Mouse (Mus musculus): ENCODE results near the gene Amhr2. TPM values are rescaled to one million over a fixed set of nuclear protein-coding genes. Genes with fewer than 3 reads are reported as not detected.

Amhr2 gene
- polyA plus RNA-seq, 1 experiment from 2014 or later, result 0.38 TPM

- peak; percentile 82 for ATAC-seq (ENCODE audit: insufficient number of reproducible peaks, low FRiP score)
- peaks cover 17% of the 10 kb centered on the region; the same call in 1 of the 2 replicates for H3K36me3 ChIP-seq
- H3K27me3 ChIP-seq (replicated peaks), result no peaks in the 10 kb centered on the region
- H3K27ac ChIP-seq (ENCODE audit: poor library complexity, severe bottlenecking), result peak within 1 kb of the TSS; percentile 52
- peak within 1 kb of the TSS; percentile 66 for H3K4me2 ChIP-seq
- no peaks in the 10 kb centered on the region for H3K9me3 ChIP-seq (replicated peaks)
- peak within 1 kb of the TSS; percentile 67 for H3K9ac ChIP-seq
- peaks cover 19% of the 10 kb centered on the region for H3K4me1 ChIP-seq (replicated peaks)
- under 1% methylated on average over 19 of the region's 19 CpGs for WGBS
- H3K4me3 ChIP-seq, result peak within 1 kb of the TSS; percentile 56
Observed at GRCm38 (mm10) chr15:102458904-102459317, 13.7 kb downstream of the Amhr2 start, which contains the start of gene Prr13. Prr13 (plus strand) TSS chr15:102459028.

DNA sequence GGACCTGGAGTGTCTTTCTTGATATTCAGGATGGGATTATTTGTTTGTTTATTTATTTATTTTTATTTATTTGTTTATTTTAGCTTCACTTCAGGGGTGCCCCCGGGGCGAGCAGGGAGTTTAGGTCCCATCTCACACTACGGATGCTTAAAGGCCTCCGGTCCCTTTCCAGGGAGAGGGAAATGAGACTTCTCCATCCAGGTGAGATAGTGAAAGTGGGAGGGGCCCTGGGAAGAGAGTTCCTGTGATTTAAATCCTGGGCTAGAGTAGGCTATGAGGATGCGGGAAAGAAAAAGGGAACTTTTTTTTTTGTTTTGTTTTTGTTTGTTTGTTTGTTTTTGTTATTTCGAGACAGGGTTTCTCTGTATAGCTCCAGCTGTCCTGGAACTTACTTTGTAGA, 14.2 kb downstream of the Amhr2 start:
- WGBS, result 27% methylated on average over 6 of the region's 6 CpGs
- peak overlapping the region; percentile 67 for H3K9ac ChIP-seq

DNA sequence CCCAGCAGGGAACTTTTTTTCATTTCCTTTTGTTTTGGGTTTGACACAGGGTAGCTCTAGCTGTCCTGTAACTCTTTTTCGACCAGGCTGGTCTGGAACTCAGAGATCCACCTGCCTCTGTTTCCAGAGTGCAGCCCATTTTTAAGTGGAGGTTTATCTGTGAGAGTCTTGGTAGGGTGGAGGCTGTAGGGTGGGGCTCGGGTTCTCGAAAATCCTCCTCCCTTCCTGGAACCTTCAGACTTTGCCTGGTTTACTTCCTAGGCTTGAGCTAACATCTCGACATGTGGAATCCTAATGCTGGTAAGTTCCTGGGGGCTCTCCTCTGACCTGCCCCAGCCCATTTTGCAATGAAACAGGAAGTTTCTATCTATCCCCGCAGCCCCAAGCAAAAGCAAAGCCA, 14.7 kb downstream of the Amhr2 start:
- peaks cover 19% of the 10 kb centered on the region for H3K4me1 ChIP-seq (replicated peaks)
- H3K27me3 ChIP-seq (replicated peaks), result no peaks in the 10 kb centered on the region
- H3K9ac ChIP-seq, result 0 out of 2 replicates have a peak overlapping the region, but pooled peaks have one; percentile 5
- H3K36me3 ChIP-seq, result peaks cover 17% of the 10 kb centered on the region; the same call in 1 of the 2 replicates
- peak overlapping the region; percentile 56 for H3K4me3 ChIP-seq
- H3K9me3 ChIP-seq (replicated peaks), result no peaks in the 10 kb centered on the region
- H3K4me2 ChIP-seq, result peak overlapping the region; percentile 66
- 46% methylated on average over 5 of the region's 5 CpGs for WGBS
- peak; percentile 65 for ATAC-seq (ENCODE audit: insufficient number of reproducible peaks, low FRiP score)
- peak overlapping the region; percentile 64 for H3K27ac ChIP-seq (ENCODE audit: poor library complexity, severe bottlenecking)

More for the DNA sequence above, 14.2 kb downstream of the Amhr2 start:
- ATAC-seq (ENCODE audit: insufficient number of reproducible peaks, low FRiP score), result no peak
- no peaks in the 10 kb centered on the region for H3K9me3 ChIP-seq (replicated peaks)
- H3K27ac ChIP-seq (ENCODE audit: poor library complexity, severe bottlenecking), result peak overlapping the region; percentile 52
- no peaks in the 10 kb centered on the region for H3K27me3 ChIP-seq (replicated peaks)
- H3K36me3 ChIP-seq, result peaks cover 17% of the 10 kb centered on the region; the same call in 1 of the 2 replicates
- peak overlapping the region; percentile 66 for H3K4me2 ChIP-seq
- H3K4me1 ChIP-seq (replicated peaks), result peaks cover 19% of the 10 kb centered on the region
- H3K4me3 ChIP-seq, result peak overlapping the region; percentile 56

DNA sequence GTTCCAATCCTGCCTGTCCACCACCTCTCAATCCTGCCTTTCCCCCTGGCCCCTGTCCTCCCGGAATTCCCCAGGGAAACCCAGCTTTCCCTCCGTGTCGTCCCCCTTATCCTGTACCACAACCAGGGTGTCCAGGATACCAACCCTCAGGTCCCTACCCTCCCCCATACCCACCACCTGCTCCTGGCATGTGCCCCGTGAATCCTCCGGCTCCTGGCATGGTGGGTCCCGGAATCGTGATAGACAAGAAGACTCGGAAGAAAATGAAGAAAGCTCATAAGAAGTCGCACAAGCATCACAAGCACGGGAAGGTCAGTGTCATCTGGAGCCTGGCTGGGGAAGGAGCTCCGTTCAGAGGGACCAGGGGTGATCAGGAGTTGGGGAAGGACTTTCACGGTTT, 15.2 kb downstream of the Amhr2 start:
- Histone ChIP-seq H3K9ac (peak overlapping the region; percentile 5; the same call in 1 of the 2 replicates), H3K4me3 (peak overlapping the region; percentile 56), H3K36me3 (peaks cover 17% of the 10 kb centered on the region; the same call in 1 of the 2 replicates), H3K4me1 (replicated peaks) (peaks cover 19% of the 10 kb centered on the region), H3K4me2 (peak overlapping the region; percentile 66), H3K9me3 (replicated peaks) (no peaks in the 10 kb centered on the region), H3K27ac (ENCODE audit: poor library complexity, severe bottlenecking) (peak overlapping the region; percentile 64), H3K27me3 (replicated peaks) (no peaks in the 10 kb centered on the region)
- no peak for ATAC-seq (ENCODE audit: insufficient number of reproducible peaks, low FRiP score)
- 70% methylated on average over 12 of the region's 12 CpGs for whole genome bisulfite sequencing

DNA sequence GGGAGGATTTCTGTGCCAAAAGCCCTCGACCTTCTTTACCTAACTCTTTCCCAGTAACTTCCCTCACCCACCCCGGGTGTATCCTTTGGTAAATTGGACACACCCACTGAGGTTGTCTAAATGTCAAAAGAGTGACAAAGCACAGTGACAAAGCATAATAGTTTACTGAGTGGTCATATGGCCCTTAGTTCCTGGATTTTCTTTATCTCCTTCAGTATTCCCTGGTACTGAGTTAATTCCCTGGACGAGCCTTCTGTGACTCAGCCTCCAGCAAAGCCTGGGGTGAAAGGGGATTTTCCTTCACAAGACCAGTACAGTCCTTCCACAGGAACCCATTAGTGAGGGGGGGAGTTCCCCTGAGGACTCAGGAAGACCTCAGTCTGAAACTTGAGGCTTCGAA, 15.8 kb downstream of the Amhr2 start:
- WGBS, result 51% methylated on average over 4 of the region's 4 CpGs
- H3K36me3 ChIP-seq, result peaks cover 17% of the 10 kb centered on the region; the same call in 1 of the 2 replicates
- H3K27me3 ChIP-seq (replicated peaks), result no peaks in the 10 kb centered on the region
- 0 out of 2 replicates have a peak overlapping the region, but pooled peaks have one; percentile 5 for H3K9ac ChIP-seq
- peak overlapping the region; percentile 56 for H3K4me3 ChIP-seq
- H3K27ac ChIP-seq (ENCODE audit: poor library complexity, severe bottlenecking), result peak overlapping the region; percentile 64; the same call in 1 of the 2 replicates
- H3K9me3 ChIP-seq (replicated peaks), result no peaks in the 10 kb centered on the region
- H3K4me2 ChIP-seq, result peak overlapping the region; percentile 66
- ATAC-seq (ENCODE audit: insufficient number of reproducible peaks, low FRiP score), result peak; percentile 58; the same call in 1 of the 2 replicates
- peaks cover 19% of the 10 kb centered on the region for H3K4me1 ChIP-seq (replicated peaks)

- ATAC-seq (ENCODE audit: insufficient number of reproducible peaks, low FRiP score), result no peak
- no peaks in the 10 kb centered on the region for H3K9me3 ChIP-seq (replicated peaks)
- H3K27ac ChIP-seq (ENCODE audit: poor library complexity, severe bottlenecking), result peak overlapping the region; percentile 64; the same call in 1 of the 2 replicates
- H3K4me2 ChIP-seq, result peak overlapping the region; percentile 66
- H3K36me3 ChIP-seq, result peaks cover 17% of the 10 kb centered on the region; the same call in 1 of the 2 replicates
- H3K4me3 ChIP-seq, result peak overlapping the region; percentile 56; the same call in 1 of the 2 replicates
- 82% methylated on average over 9 of the region's 9 CpGs for WGBS
- H3K9ac ChIP-seq, result no peak overlapping the region
- H3K27me3 ChIP-seq (replicated peaks), result no peaks in the 10 kb centered on the region
- H3K4me1 ChIP-seq (replicated peaks), result peaks cover 19% of the 10 kb centered on the region
Observed at GRCm38 (mm10) chr15:102461430-102462075, 16.4 kb downstream of the Amhr2 start.

DNA sequence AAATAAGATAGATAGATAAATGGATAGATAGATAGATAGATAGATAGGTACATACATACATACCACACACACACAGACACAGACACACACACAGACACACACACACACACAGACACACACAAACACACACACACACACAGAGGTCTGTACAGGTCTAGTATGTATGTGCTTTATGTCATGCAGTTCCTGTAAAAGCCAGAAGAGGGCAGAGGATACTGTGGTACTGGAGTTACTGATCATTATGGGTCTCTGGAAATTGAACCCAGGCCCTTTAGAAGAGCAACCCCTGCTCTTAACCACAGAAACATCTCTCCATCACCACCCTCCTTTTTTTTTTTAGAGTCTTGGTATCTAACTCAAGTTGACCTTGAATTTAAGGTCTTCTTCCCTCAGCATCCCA, 18.5 kb downstream of the Amhr2 start:
- Histone ChIP-seq H3K9ac (no peak overlapping the region), H3K4me3 (no peak overlapping the region), H3K4me2 (no peak overlapping the region), H3K9me3 (replicated peaks) (no peaks in the 10 kb centered on the region), H3K36me3 (peaks cover 17% of the 10 kb centered on the region; the same call in 1 of the 2 replicates), H3K27ac (ENCODE audit: poor library complexity, severe bottlenecking) (no peak overlapping the region), H3K27me3 (replicated peaks) (no peaks in the 10 kb centered on the region), H3K4me1 (replicated peaks) (peaks cover 19% of the 10 kb centered on the region)
- no peak for ATAC-seq (ENCODE audit: insufficient number of reproducible peaks, low FRiP score)

- H3K9ac ChIP-seq, result no peak overlapping the region
- no peaks in the 10 kb centered on the region for H3K9me3 ChIP-seq (replicated peaks)
- WGBS, result 90% methylated on average over 9 of the region's 9 CpGs
- no peak overlapping the region for H3K27ac ChIP-seq (ENCODE audit: poor library complexity, severe bottlenecking)
- peaks cover 6% of the 10 kb centered on the region; the same call in 1 of the 2 replicates for H3K4me1 ChIP-seq (replicated peaks)
- ATAC-seq (ENCODE audit: insufficient number of reproducible peaks, low FRiP score), result no peak
- H3K4me2 ChIP-seq, result no peak overlapping the region
- H3K36me3 ChIP-seq, result peaks cover 4% of the 10 kb centered on the region; the same call in 1 of the 2 replicates
- no peak overlapping the region for H3K4me3 ChIP-seq
- no peaks in the 10 kb centered on the region for H3K27me3 ChIP-seq (replicated peaks)
Observed at GRCm38 (mm10) chr15:102468675-102469370, 23.7 kb downstream of the Amhr2 start.

DNA sequence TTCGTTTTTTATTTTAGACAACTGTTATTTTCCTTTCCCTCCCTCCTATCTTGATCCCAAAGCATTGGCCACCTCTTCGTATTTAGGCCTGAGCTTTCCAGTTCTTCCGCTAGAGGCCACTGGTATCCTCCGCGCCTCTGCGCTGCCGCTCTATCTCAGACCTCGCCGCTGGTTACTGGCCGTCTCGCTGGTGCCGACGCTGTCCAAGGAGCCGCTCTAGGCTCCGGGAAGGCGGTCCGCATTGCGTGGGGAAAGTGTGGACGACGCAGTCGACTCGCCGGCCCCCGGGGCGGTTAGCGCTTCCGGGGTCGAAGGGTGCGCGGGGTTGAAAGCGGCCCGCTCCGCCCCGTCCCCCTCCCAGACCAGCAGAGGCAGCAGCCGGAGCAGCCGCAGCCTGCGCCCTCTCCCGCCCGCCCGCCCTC, 25.0 kb downstream of the Amhr2 start, which contains the start of gene Pcbp2:
TSS of gene Pcbp2 (plus strand) at position 357 of the 422 bp plus-strand sequence.
- Histone ChIP-seq H3K27me3 (replicated peaks) (no peaks in the 10 kb centered on the region), H3K4me2 (peak within 1 kb of the TSS; percentile 62), H3K9me3 (replicated peaks) (no peaks in the 10 kb centered on the region), H3K9ac (peak within 1 kb of the TSS; percentile 98), H3K4me3 (peak within 1 kb of the TSS; percentile 81), H3K36me3 (peaks cover 16% of the 10 kb centered on the region), H3K27ac (ENCODE audit: poor library complexity, severe bottlenecking) (peak within 1 kb of the TSS; percentile 99), H3K4me1 (replicated peaks) (peaks cover 6% of the 10 kb centered on the region; the same call in 1 of the 2 replicates)
- ATAC-seq (ENCODE audit: insufficient number of reproducible peaks, low FRiP score), result peak; percentile 98
- WGBS, result under 1% methylated on average over 35 of the region's 40 CpGs

- H3K4me3 ChIP-seq, result peak overlapping the region; percentile 81
- H3K27me3 ChIP-seq (replicated peaks), result no peaks in the 10 kb centered on the region
- peaks cover 6% of the 10 kb centered on the region; the same call in 1 of the 2 replicates for H3K4me1 ChIP-seq (replicated peaks)
- ATAC-seq (ENCODE audit: insufficient number of reproducible peaks, low FRiP score), result peak; percentile 75
- peak overlapping the region; percentile 98 for H3K9ac ChIP-seq
- H3K4me2 ChIP-seq, result peak overlapping the region; percentile 62
- no peaks in the 10 kb centered on the region for H3K9me3 ChIP-seq (replicated peaks)
- peaks cover 22% of the 10 kb centered on the region for H3K36me3 ChIP-seq
- WGBS, result 0% methylated on average over 25 of the region's 67 CpGs
- H3K27ac ChIP-seq (ENCODE audit: poor library complexity, severe bottlenecking), result peak overlapping the region; percentile 99
Observed at GRCm38 (mm10) chr15:102470605-102471294, 25.6 kb downstream of the Amhr2 start.

All from heart, embryonic 12.5 days (tissue).